Mouse (Mus musculus) testis, postnatal 14 days (tissue): ENCODE results near the gene Lpp.
A peak's percentile ranks its signal among the peaks of the same experiment; 100 is the strongest.

Source experiments
- DNase-seq: peaks from one replicate; pipeline ENCODE4 v3.0.0; 2021; ENCODE audit warnings: low spot score

The Lpp gene

GRCm38 (mm10) chr16:24881981-24882775, 488.9 kb downstream of the Lpp start:
- DNase-seq, result no peak

- DNase-seq, result no peak
Measured at GRCm38 (mm10) chr16:24884017-24884416, 490.7 kb downstream of the Lpp start.

- no peak for DNase-seq
Measured at GRCm38 (mm10) chr16:24886346-24886745, 493.0 kb downstream of the Lpp start.

GRCm38 (mm10) chr16:24886943-24887342, 493.6 kb downstream of the Lpp start:
- no peak for DNase-seq

GRCm38 (mm10) chr16:24891453-24891852, 498.1 kb downstream of the Lpp start:
- DNase-seq, result no peak

- no peak for DNase-seq
Measured at GRCm38 (mm10) chr16:24895160-24895559, 501.9 kb downstream of the Lpp start.

- no peak for DNase-seq
Measured at GRCm38 (mm10) chr16:24897641-24898040, 504.3 kb downstream of the Lpp start.

GRCm38 (mm10) chr16:24900241-24900796, 507.0 kb downstream of the Lpp start:
- DNase-seq, result no peak

GRCm38 (mm10) chr16:24901139-24901859, 508.0 kb downstream of the Lpp start:
- DNase-seq, result no peak

GRCm38 (mm10) chr16:24902111-24902510, 508.8 kb downstream of the Lpp start:
- no peak for DNase-seq

- no peak for DNase-seq
Measured at GRCm38 (mm10) chr16:24908926-24909325, 515.6 kb downstream of the Lpp start.

GRCm38 (mm10) chr16:24910321-24910720, 517.0 kb downstream of the Lpp start:
- no peak for DNase-seq

- DNase-seq, result no peak
Measured at GRCm38 (mm10) chr16:24910834-24911233, 517.5 kb downstream of the Lpp start.

GRCm38 (mm10) chr16:24912381-24912780, 519.1 kb downstream of the Lpp start:
- no peak for DNase-seq

GRCm38 (mm10) chr16:24913021-24913420, 519.7 kb downstream of the Lpp start:
- DNase-seq, result no peak

- DNase-seq, result no peak
Measured at GRCm38 (mm10) chr16:24913641-24914392, 520.5 kb downstream of the Lpp start.

GRCm38 (mm10) chr16:24914393-24914751, 521.1 kb downstream of the Lpp start:
- peak; percentile 11 for DNase-seq

GRCm38 (mm10) chr16:24915470-24915869, 522.2 kb downstream of the Lpp start:
- DNase-seq, result no peak

- DNase-seq, result no peak
Measured at GRCm38 (mm10) chr16:24919349-24920012, 526.2 kb downstream of the Lpp start.

- DNase-seq, result no peak
Measured at GRCm38 (mm10) chr16:24930070-24930469, 536.8 kb downstream of the Lpp start.

GRCm38 (mm10) chr16:24930621-24931020, 537.3 kb downstream of the Lpp start:
- no peak for DNase-seq

- DNase-seq, result no peak
Measured at GRCm38 (mm10) chr16:24932816-24933215, 539.5 kb downstream of the Lpp start.
